Mouse (Mus musculus) embryonic facial prominence, embryonic 13.5 days (tissue): Measurements from ENCODE around the gene Ager. TPM values are rescaled to one million over a fixed set of nuclear protein-coding genes. Genes with fewer than 3 reads are reported as not detected.

Experiments
- ATAC-seq: fragments of 200-750 bp; cut with Nextera tagmentation; 2 replicates; pipeline ENCODE4 v1.8.0; 2017; ENCODE audit warnings: low read depth; ENCODE audit not compliant: insufficient number of reproducible peaks, insufficient read depth, low FRiP score, low TSS enrichment
- H3K27ac ChIP-seq: fragments of 300-500 bp; sonication (generic); 2 replicates; pipeline ENCODE4 v1.5.1; 2015; ENCODE audit warnings: moderate library complexity, mild to moderate bottlenecking, inconsistent platforms
- H3K27me3 ChIP-seq: fragments of 300-500 bp; sonication (generic); 2 replicates; pipeline ENCODE4 v1.6.1; 2015; ENCODE audit warnings: mild to moderate bottlenecking, inconsistent platforms
- H3K36me3 ChIP-seq: fragments of 300-500 bp; sonication (generic); 2 replicates; pipeline ENCODE4 v1.6.1; 2015; ENCODE audit warnings: mild to moderate bottlenecking, inconsistent platforms
- H3K4me1 ChIP-seq: fragments of 300-500 bp; sonication (generic); 2 replicates; pipeline ENCODE4 v1.6.1; 2015; ENCODE audit warnings: inconsistent platforms
- H3K4me2 ChIP-seq: fragments of 300-500 bp; sonication (generic); 2 replicates; pipeline ENCODE4 v1.6.1; 2015; ENCODE audit warnings: moderate library complexity, mild to moderate bottlenecking, inconsistent platforms
- H3K4me3 ChIP-seq: fragments of 300-500 bp; sonication (generic); 2 replicates; pipeline ENCODE4 v1.5.1; 2015; ENCODE audit warnings: mild to moderate bottlenecking, inconsistent platforms
- H3K9ac ChIP-seq: fragments of 300-500 bp; sonication (generic); 2 replicates; pipeline ENCODE4 v1.6.1; 2015; ENCODE audit warnings: mild to moderate bottlenecking, inconsistent platforms
- H3K9me3 ChIP-seq: fragments of 300-500 bp; sonication (generic); 2 replicates; pipeline ENCODE4 v1.6.1; 2016; ENCODE audit warnings: inconsistent platforms
- WGBS: fragments of 180-500 bp; shearing (Covaris S2); methylation state at CpG from one replicate; pipeline ENCODE4 v1.1.7; 2015; ENCODE audit warnings: mixed read lengths; 5-methylcytosine and 5-hydroxymethylcytosine counted together
- polyA plus RNA-seq: library from polyadenylated mRNA; unstranded; fragments of >200 nt; fragmentation: Nextera tagmentation; extraction: Ambion mirVana; gene quantifications from 2 replicates; pipeline ENCODE4 v1.2.1, GENCODE M21; 2015

The Ager gene
- polyA plus RNA-seq, 1 experiment from 2014 or later, result 3.6 TPM

GRCm38 (mm10) chr17:34606186-34607039 is 8.8 kb downstream of the Ager start:
- 14% methylated on average over 32 of the region's 32 CpGs for WGBS
- peak overlapping the region; percentile 95 for H3K4me2 ChIP-seq
- H3K27me3 ChIP-seq, result no peaks in the 10 kb centered on the region
- peak overlapping the region; percentile 89 for H3K27ac ChIP-seq
- peaks cover 41% of the 10 kb centered on the region for H3K4me1 ChIP-seq
- peak overlapping the region; percentile 92 for H3K9ac ChIP-seq
- no peak for ATAC-seq
- H3K4me3 ChIP-seq, result peak overlapping the region; percentile 90
- no peaks in the 10 kb centered on the region for H3K9me3 ChIP-seq
- H3K36me3 ChIP-seq, result peaks cover 26% of the 10 kb centered on the region

- Histone ChIP-seq H3K27me3 (no peaks in the 10 kb centered on the region), H3K27ac (no peak overlapping the region), H3K36me3 (peaks cover 34% of the 10 kb centered on the region), H3K4me3 (no peak overlapping the region), H3K4me1 (peaks cover 33% of the 10 kb centered on the region), H3K4me2 (no peak overlapping the region), H3K9me3 (no peaks in the 10 kb centered on the region), H3K9ac (peak overlapping the region; percentile 55; the same call in 1 of the 2 replicates)
- WGBS, result 84% methylated on average over 7 of the region's 7 CpGs
- ATAC-seq, result no peak
Observed at GRCm38 (mm10) chr17:34607997-34608396, 10.3 kb downstream of the Ager start.

- Histone ChIP-seq H3K36me3 (peaks cover 59% of the 10 kb centered on the region), H3K27ac (no peak overlapping the region), H3K27me3 (no peaks in the 10 kb centered on the region), H3K4me3 (no peak overlapping the region), H3K4me1 (peaks cover 22% of the 10 kb centered on the region), H3K9ac (no peak overlapping the region), H3K9me3 (no peaks in the 10 kb centered on the region), H3K4me2 (no peak overlapping the region)
- 95% methylated on average over 8 of the region's 8 CpGs for WGBS
- ATAC-seq, result no peak
Observed at GRCm38 (mm10) chr17:34611050-34611449, 13.4 kb downstream of the Ager start.

GRCm38 (mm10) chr17:34613054-34613645 is 15.5 kb downstream of the Ager start:
- H3K4me3 ChIP-seq, result no peak overlapping the region
- H3K27ac ChIP-seq, result no peak overlapping the region
- 83% methylated on average over 11 of the region's 11 CpGs for WGBS
- ATAC-seq, result no peak
- H3K27me3 ChIP-seq, result no peaks in the 10 kb centered on the region
- no peaks in the 10 kb centered on the region for H3K9me3 ChIP-seq
- H3K9ac ChIP-seq, result no peak overlapping the region
- H3K4me2 ChIP-seq, result no peak overlapping the region
- peaks cover 6% of the 10 kb centered on the region; the same call in 1 of the 2 replicates for H3K4me1 ChIP-seq
- H3K36me3 ChIP-seq, result peaks cover 71% of the 10 kb centered on the region

GRCm38 (mm10) chr17:34613830-34614229 is 16.2 kb downstream of the Ager start:
- H3K27ac ChIP-seq, result no peak overlapping the region
- ATAC-seq, result no peak
- peaks cover under 1% of the 10 kb centered on the region; the same call in 1 of the 2 replicates for H3K4me1 ChIP-seq
- H3K4me3 ChIP-seq, result no peak overlapping the region
- WGBS, result 90% methylated on average over 10 of the region's 10 CpGs
- H3K27me3 ChIP-seq, result no peaks in the 10 kb centered on the region
- 0 out of 2 replicates have a peak overlapping the region, but pooled peaks have one; percentile 11 for H3K9ac ChIP-seq
- H3K9me3 ChIP-seq, result no peaks in the 10 kb centered on the region
- H3K36me3 ChIP-seq, result peaks cover 71% of the 10 kb centered on the region
- no peak overlapping the region for H3K4me2 ChIP-seq

GRCm38 (mm10) chr17:34615871-34616270 is 18.2 kb downstream of the Ager start, which contains the start of gene Egfl8:
Gene Egfl8, minus strand, starts transcription at chr17:34615971.
- H3K27ac ChIP-seq, result peak within 1 kb of the TSS; percentile 16; the same call in 1 of the 2 replicates

GRCm38 (mm10) chr17:34618999-34619398 is 21.3 kb downstream of the Ager start:
- H3K4me3 ChIP-seq, result no peak overlapping the region
- no peak overlapping the region for H3K4me2 ChIP-seq
- no peaks in the 10 kb centered on the region for H3K27me3 ChIP-seq
- H3K4me1 ChIP-seq, result no peaks in the 10 kb centered on the region
- H3K9me3 ChIP-seq, result no peaks in the 10 kb centered on the region
- peaks cover 67% of the 10 kb centered on the region for H3K36me3 ChIP-seq
- no peak for ATAC-seq
- WGBS, result 11% methylated on average over 6 of the region's 6 CpGs
- H3K27ac ChIP-seq, result no peak overlapping the region
- H3K9ac ChIP-seq, result no peak overlapping the region

More at GRCm38 (mm10) chr17:34615871-34616270, 18.2 kb downstream of the Ager start, which contains the start of gene Egfl8:
- Histone ChIP-seq H3K36me3 (peaks cover 69% of the 10 kb centered on the region), H3K9ac (0 out of 2 replicates have a peak within 1 kb of the TSS, but pooled peaks have one; percentile 7), H3K4me3 (no peak within 1 kb of the TSS), H3K4me2 (no peak within 1 kb of the TSS), H3K27me3 (no peaks in the 10 kb centered on the region), H3K4me1 (no peaks in the 10 kb centered on the region), H3K9me3 (no peaks in the 10 kb centered on the region)
- 46% methylated on average over 6 of the region's 6 CpGs for WGBS
- no peak for ATAC-seq

- no peak overlapping the region for H3K27ac ChIP-seq
- H3K36me3 ChIP-seq, result peaks cover 60% of the 10 kb centered on the region
- no peak overlapping the region for H3K4me3 ChIP-seq
- H3K4me2 ChIP-seq, result no peak overlapping the region
- peaks cover 3% of the 10 kb centered on the region for H3K4me1 ChIP-seq
- no peak for ATAC-seq
- no peak overlapping the region for H3K9ac ChIP-seq
- WGBS, result 90% methylated on average over 8 of the region's 8 CpGs
- no peaks in the 10 kb centered on the region for H3K27me3 ChIP-seq
- no peaks in the 10 kb centered on the region for H3K9me3 ChIP-seq
Observed at GRCm38 (mm10) chr17:34621006-34621405, 23.3 kb downstream of the Ager start.

GRCm38 (mm10) chr17:34623161-34623560 is 25.5 kb downstream of the Ager start:
- no peak for ATAC-seq
- Histone ChIP-seq H3K27ac (no peak overlapping the region), H3K4me3 (no peak overlapping the region), H3K9me3 (no peaks in the 10 kb centered on the region), H3K4me2 (no peak overlapping the region), H3K36me3 (peaks cover 44% of the 10 kb centered on the region), H3K4me1 (peaks cover 17% of the 10 kb centered on the region), H3K9ac (no peak overlapping the region), H3K27me3 (no peaks in the 10 kb centered on the region)
- WGBS, result 83% methylated on average over 9 of the region's 9 CpGs

GRCm38 (mm10) chr17:34624981-34625380 is 27.3 kb downstream of the Ager start:
- Histone ChIP-seq H3K27ac (no peak overlapping the region), H3K9me3 (no peaks in the 10 kb centered on the region)

GRCm38 (mm10) chr17:34626062-34626772 is 28.6 kb downstream of the Ager start:
- 52% methylated on average over 16 of the region's 16 CpGs for WGBS
- Histone ChIP-seq H3K9me3 (no peaks in the 10 kb centered on the region), H3K9ac (peak overlapping the region; percentile 83), H3K27me3 (peaks cover 20% of the 10 kb centered on the region), H3K27ac (peak overlapping the region; percentile 97), H3K4me1 (peaks cover 47% of the 10 kb centered on the region), H3K4me3 (peak overlapping the region; percentile 82), H3K36me3 (peaks cover 35% of the 10 kb centered on the region), H3K4me2 (peak overlapping the region; percentile 91)
- no peak for ATAC-seq

More at GRCm38 (mm10) chr17:34624981-34625380, 27.3 kb downstream of the Ager start:
- no peak overlapping the region for H3K9ac ChIP-seq
- H3K4me2 ChIP-seq, result no peak overlapping the region
- WGBS, result 93% methylated on average over 3 of the region's 3 CpGs
- H3K4me1 ChIP-seq, result peaks cover 35% of the 10 kb centered on the region
- H3K4me3 ChIP-seq, result no peak overlapping the region
- ATAC-seq, result no peak
- peaks cover 7% of the 10 kb centered on the region for H3K27me3 ChIP-seq
- peaks cover 41% of the 10 kb centered on the region for H3K36me3 ChIP-seq
